11 mouse cellular contexts compared by ENCODE assay signal in genomic region chr11:93987026-93987425, GRCm38 (mm10). TPM values are rescaled to one million over a fixed set of nuclear protein-coding genes. Genes with fewer than 3 reads are reported as not detected.
DNase-seq lines count a peak whose midpoint lies in the region; ATAC-seq and TF ChIP-seq lines count a peak whose summit lies in the region.
"Had no signal": no experiment of that assay in that cellular context is flagged by ENCODE, and none has a peak within 500 bp of the region (broad histone marks: within the 10 kb centered on the region; RNA-seq: fewer than 3 reads in every experiment).

No protein-coding gene starts in this region.

- ATAC-seq in liver, postnatal 0 days: no peak
- ATAC-seq: forebrain, embryonic 15.5 days had no signal

- no peak overlapping the region for H3K4me3 ChIP-seq in kidney, adult 2 months (ENCODE audit: insufficient read depth, low read depth, low read length)
- no peak overlapping the region for H3K4me3 ChIP-seq in liver, postnatal 0 days (ENCODE audit: low read depth, low read length)
- no peak overlapping the region for H3K4me3 ChIP-seq in limb, embryonic 10.5 days
- H3K4me3 ChIP-seq: embryonic facial prominence, embryonic 15.5 days; forebrain, embryonic 15.5 days; liver, embryonic 15.5 days had no signal

- no peaks in the 10 kb centered on the region for H3K36me3 ChIP-seq in kidney, adult 2 months (ENCODE audit: control insufficient read depth, insufficient read depth, low read length)
- H3K36me3 ChIP-seq in liver, postnatal 0 days (replicated peaks; ENCODE audit: insufficient read depth, low read length): no peaks in the 10 kb centered on the region
- no peaks in the 10 kb centered on the region for H3K36me3 ChIP-seq in limb, embryonic 10.5 days
- H3K36me3 ChIP-seq: embryonic facial prominence, embryonic 15.5 days; forebrain, embryonic 15.5 days; liver, embryonic 15.5 days had no signal

- H3K4me1 ChIP-seq in kidney, adult 2 months (ENCODE audit: control insufficient read depth, insufficient read depth, low read length): peaks cover 16% of the 10 kb centered on the region
- 0 out of 2 replicates have a peak, but pooled peaks cover 5% of the 10 kb centered on the region for H3K4me1 ChIP-seq in liver, postnatal 0 days (ENCODE audit: insufficient read depth)
- no peaks in the 10 kb centered on the region for H3K4me1 ChIP-seq in limb, embryonic 10.5 days
- H3K4me1 ChIP-seq: embryonic facial prominence, embryonic 15.5 days; forebrain, embryonic 15.5 days had no signal

- TF ChIP-seq POLR2A in kidney, adult 2 months (IDR thresholded peaks at IDR 0.05; ENCODE audit: low read depth, low read length): no peak

- no peaks in the 10 kb centered on the region for H3K9me3 ChIP-seq in liver, postnatal 0 days (ENCODE audit: low read length)
- no peaks in the 10 kb centered on the region for H3K9me3 ChIP-seq in limb, embryonic 10.5 days (replicated peaks)
- H3K9me3 ChIP-seq: embryonic facial prominence, embryonic 15.5 days; forebrain, embryonic 15.5 days; liver, embryonic 15.5 days had no signal

- no peak for DNase-seq in kidney, adult 2 months
- DNase-seq in kidney, adult 18-20 months: no peak
- DNase-seq in spleen, postnatal 36 days (ENCODE audit: low spot score in 2 of 2): peak; percentile 42 to 55
- no peak for DNase-seq in spleen, adult 18-20 months
- no peak for DNase-seq in liver, postnatal 0 days
- no peak for DNase-seq in limb, embryonic 10.5 days (ENCODE audit: low spot score)
- no peak for DNase-seq in layer of hippocampus, adult 11-12 months (ENCODE audit: low spot score)
- DNase-seq: cerebellum, postnatal 14 days had no signal

- no peaks in the 10 kb centered on the region for H3K27me3 ChIP-seq in kidney, adult 2 months (replicated peaks; ENCODE audit: control insufficient read depth, insufficient read depth, low read length)
- no peaks in the 10 kb centered on the region for H3K27me3 ChIP-seq in liver, postnatal 0 days (ENCODE audit: insufficient read depth, low read length)
- no peaks in the 10 kb centered on the region for H3K27me3 ChIP-seq in limb, embryonic 10.5 days (ENCODE audit: low read depth, poor library complexity, severe bottlenecking)
- H3K27me3 ChIP-seq: embryonic facial prominence, embryonic 15.5 days; forebrain, embryonic 15.5 days; liver, embryonic 15.5 days had no signal

- no peak for TF ChIP-seq CTCF in kidney, adult 2 months (conservative IDR thresholded peaks at IDR 0.05; ENCODE audit: insufficient read depth, insufficient read length, low read depth, low read length)
- TF ChIP-seq CTCF in liver, postnatal 0 days (IDR thresholded peaks at IDR 0.05; ENCODE audit: low read depth): no peak

- TF ChIP-seq EP300 in liver, postnatal 0 days (IDR thresholded peaks at IDR 0.05; ENCODE audit: low read depth): no peak

- WGBS in kidney, adult 2 months: 88% methylated on average over 4 of the region's 4 CpGs
- 75% methylated on average over 4 of the region's 4 CpGs for whole genome bisulfite sequencing in liver, postnatal 0 days (ENCODE audit: insufficient replicate concordance)
- 86% methylated on average over 4 of the region's 4 CpGs for WGBS in limb, embryonic 10.5 days

- H3K27ac ChIP-seq in kidney, adult 2 months (ENCODE audit: insufficient read depth, low read depth, low read length): peak overlapping the region; percentile 94
- peak overlapping the region; percentile 85 for H3K27ac ChIP-seq in liver, postnatal 0 days (ENCODE audit: low read depth)
- no peak overlapping the region for H3K27ac ChIP-seq in limb, embryonic 10.5 days
- H3K27ac ChIP-seq: forebrain, embryonic 15.5 days; liver, embryonic 15.5 days had no signal

- no peak overlapping the region for H3K9ac ChIP-seq in liver, postnatal 0 days (replicated peaks)
- H3K9ac ChIP-seq: embryonic facial prominence, embryonic 15.5 days; forebrain, embryonic 15.5 days; liver, embryonic 15.5 days had no signal

- no peak overlapping the region for H3K4me2 ChIP-seq in liver, postnatal 0 days (ENCODE audit: low read depth, low read length)
- H3K4me2 ChIP-seq: embryonic facial prominence, embryonic 15.5 days; forebrain, embryonic 15.5 days; liver, embryonic 15.5 days had no signal

RNA-seq across cellular contexts. Expression of gene Spag9, which starts 8.9 kb away (rescaled TPM):
- polyA plus RNA-seq in kidney, adult 2 months (2012; rRNA removed): 19.1 and 24.6 TPM in 2 replicates
- 21.3 and 22.8 TPM in 2 replicates for polyA plus RNA-seq in liver, postnatal 0 days (2015; fragmentation: Nextera tagmentation; extraction: Ambion mirVana)
- 28.0 and 30.4 TPM in 2 replicates for polyA plus RNA-seq in limb, embryonic 10.5 days (2016; fragmentation: Nextera tagmentation; extraction: Ambion mirVana)

RNA-seq across cellular contexts. Expression of gene Nme1, which starts 18.7 kb away (rescaled TPM):
- 158 and 178 TPM in 2 replicates for polyA plus RNA-seq in kidney, adult 2 months (2012; rRNA removed)
- polyA plus RNA-seq in liver, postnatal 0 days (2015; fragmentation: Nextera tagmentation; extraction: Ambion mirVana): 73.5 and 84.8 TPM in 2 replicates
- 386 and 480 TPM in 2 replicates for polyA plus RNA-seq in limb, embryonic 10.5 days (2016; fragmentation: Nextera tagmentation; extraction: Ambion mirVana)

RNA-seq across cellular contexts. Expression of gene Gm20390, which starts 18.9 kb away (rescaled TPM):
- polyA plus RNA-seq in kidney, adult 2 months (2012; rRNA removed): 45.1 and 88.3 TPM in 2 replicates
- polyA plus RNA-seq in liver, postnatal 0 days (2015; fragmentation: Nextera tagmentation; extraction: Ambion mirVana): 143 and 158 TPM in 2 replicates
- 578 and 666 TPM in 2 replicates for polyA plus RNA-seq in limb, embryonic 10.5 days (2016; fragmentation: Nextera tagmentation; extraction: Ambion mirVana)

RNA-seq across cellular contexts. Expression of gene Nme2, which starts 31.0 kb away (rescaled TPM):
- polyA plus RNA-seq in kidney, adult 2 months (2012; rRNA removed): 380 and 386 TPM in 2 replicates
- polyA plus RNA-seq in liver, postnatal 0 days (2015; fragmentation: Nextera tagmentation; extraction: Ambion mirVana): 166 and 188 TPM in 2 replicates
- 151 and 152 TPM in 2 replicates for polyA plus RNA-seq in limb, embryonic 10.5 days (2016; fragmentation: Nextera tagmentation; extraction: Ambion mirVana)

Comparison
In these comparisons a context has a peak if more than half of its experiments do, and no peak if none do; other contexts are left out.
1. DNase-seq: peak in spleen, postnatal 36 days (2 of 2); none in kidney, adult 2 months (single experiment), kidney, adult 18-20 months (single experiment), spleen, adult 18-20 months (0 of 2), liver, postnatal 0 days (single experiment), limb, embryonic 10.5 days (single experiment) and layer of hippocampus, adult 11-12 months (single experiment).